Mouse (Mus musculus) erythroblast, embryonic 14.5 days (primary cell): ENCODE results near the gene Atg10. TPM values are rescaled to one million over a fixed set of nuclear protein-coding genes. Genes with fewer than 3 reads are reported as not detected.

Experiments used
- H3K27me3 ChIP-seq: 2 replicates; pipeline ENCODE4 v1.6.1; 2012; ENCODE audit warnings: inconsistent platforms; ENCODE audit not compliant: control insufficient read depth
- H3K36me3 ChIP-seq: 2 replicates; pipeline ENCODE4 v1.6.1; 2012; ENCODE audit warnings: mild to moderate bottlenecking, inconsistent platforms; ENCODE audit not compliant: control insufficient read depth
- H3K4me1 ChIP-seq: 2 replicates; pipeline ENCODE4 v1.6.1; 2012; ENCODE audit warnings: inconsistent platforms; ENCODE audit not compliant: control insufficient read depth
- H3K4me3 ChIP-seq: replicated peaks from 2 replicates; pipeline ENCODE3; 2012; ENCODE audit warnings: moderate library complexity, mild to moderate bottlenecking, inconsistent platforms
- H3K9me3 ChIP-seq: 2 replicates; pipeline ENCODE4 v1.6.1; 2012; ENCODE audit warnings: low read length, inconsistent platforms, mixed read lengths; ENCODE audit not compliant: control insufficient read depth
- GATA1 ChIP-seq: IDR thresholded peaks from 2 replicates; pipeline ENCODE4 v1.6.1; 2012; ENCODE audit warnings: low read length, inconsistent platforms, mixed read lengths
- TAL1 ChIP-seq: IDR thresholded peaks from 3 replicates; pipeline ENCODE4 v1.6.1; 2012; ENCODE audit warnings: low read length, inconsistent platforms, mixed read lengths
- polyA plus RNA-seq: library from polyadenylated mRNA; stranded (reverse); fragments of >175 nt; gene quantifications from 2 replicates; pipeline ENCODE4 v1.2.3, GENCODE M21; 2012

The Atg10 gene
- polyA plus RNA-seq, 1 experiment: not detected

- Histone ChIP-seq H3K36me3 (no peaks in the 10 kb centered on the region), H3K4me1 (no peaks in the 10 kb centered on the region), H3K4me3 (no peak overlapping the region), H3K9me3 (no peaks in the 10 kb centered on the region), H3K27me3 (no peaks in the 10 kb centered on the region)
- TF ChIP-seq TAL1: no peak
- TF ChIP-seq GATA1: no peak
These were observed 239.7 kb downstream of the Atg10 start for GRCm38 (mm10) chr13:90984073-90984472.

- Histone ChIP-seq H3K27me3 (no peaks in the 10 kb centered on the region), H3K36me3 (no peaks in the 10 kb centered on the region), H3K4me3 (no peak overlapping the region), H3K4me1 (no peaks in the 10 kb centered on the region), H3K9me3 (no peaks in the 10 kb centered on the region)
- no peak for TF ChIP-seq TAL1
- TF ChIP-seq GATA1: no peak
These were observed 242.0 kb downstream of the Atg10 start for GRCm38 (mm10) chr13:90981798-90982197.

- Histone ChIP-seq H3K4me1 (no peaks in the 10 kb centered on the region), H3K9me3 (no peaks in the 10 kb centered on the region), H3K27me3 (no peaks in the 10 kb centered on the region), H3K36me3 (no peaks in the 10 kb centered on the region), H3K4me3 (no peak overlapping the region)
- TF ChIP-seq TAL1 (no peak), GATA1 (no peak)
These were observed 242.7 kb downstream of the Atg10 start for GRCm38 (mm10) chr13:90980878-90981674.

GRCm38 (mm10) chr13:90977057-90977456 is 246.7 kb downstream of the Atg10 start:
- TF ChIP-seq TAL1: no peak
- no peak for TF ChIP-seq GATA1
- Histone ChIP-seq H3K36me3 (no peaks in the 10 kb centered on the region), H3K4me1 (no peaks in the 10 kb centered on the region), H3K4me3 (no peak overlapping the region), H3K9me3 (no peaks in the 10 kb centered on the region), H3K27me3 (no peaks in the 10 kb centered on the region)

GRCm38 (mm10) chr13:90973409-90973808 is 250.4 kb downstream of the Atg10 start:
- TF ChIP-seq GATA1 (no peak), TAL1 (no peak)
- Histone ChIP-seq H3K9me3 (no peaks in the 10 kb centered on the region), H3K27me3 (no peaks in the 10 kb centered on the region), H3K36me3 (no peaks in the 10 kb centered on the region), H3K4me1 (peaks cover 8% of the 10 kb centered on the region), H3K4me3 (no peak overlapping the region)

- no peaks in the 10 kb centered on the region for H3K27me3 ChIP-seq
- no peaks in the 10 kb centered on the region for H3K9me3 ChIP-seq
- no peak overlapping the region for H3K4me3 ChIP-seq
- H3K36me3 ChIP-seq: no peaks in the 10 kb centered on the region
- H3K4me1 ChIP-seq: peaks cover 8% of the 10 kb centered on the region
- TF ChIP-seq TAL1: no peak
- no peak for TF ChIP-seq GATA1
These were observed 253.3 kb downstream of the Atg10 start for GRCm38 (mm10) chr13:90970259-90971017.

- Histone ChIP-seq H3K4me3 (no peak overlapping the region), H3K4me1 (peaks cover 8% of the 10 kb centered on the region), H3K27me3 (no peaks in the 10 kb centered on the region), H3K9me3 (no peaks in the 10 kb centered on the region), H3K36me3 (no peaks in the 10 kb centered on the region)
- TF ChIP-seq GATA1: no peak
- TF ChIP-seq TAL1: no peak
These were observed 254.8 kb downstream of the Atg10 start for GRCm38 (mm10) chr13:90968940-90969339.

- Histone ChIP-seq H3K4me3 (no peak overlapping the region), H3K27me3 (no peaks in the 10 kb centered on the region)
These were observed 256.3 kb downstream of the Atg10 start for GRCm38 (mm10) chr13:90967422-90967821.

GRCm38 (mm10) chr13:90965996-90966395 is 257.8 kb downstream of the Atg10 start:
- no peak overlapping the region for H3K4me3 ChIP-seq
- TF ChIP-seq GATA1 (no peak), TAL1 (no peak)
- no peaks in the 10 kb centered on the region for H3K36me3 ChIP-seq
- peaks cover 8% of the 10 kb centered on the region for H3K4me1 ChIP-seq
- H3K9me3 ChIP-seq: no peaks in the 10 kb centered on the region
- H3K27me3 ChIP-seq: no peaks in the 10 kb centered on the region

More at GRCm38 (mm10) chr13:90967422-90967821, 256.3 kb downstream of the Atg10 start:
- Histone ChIP-seq H3K9me3 (no peaks in the 10 kb centered on the region), H3K36me3 (no peaks in the 10 kb centered on the region), H3K4me1 (peaks cover 8% of the 10 kb centered on the region)
- TF ChIP-seq GATA1: no peak
- no peak for TF ChIP-seq TAL1
